Comparison of ENCODE assay signal across 9 mouse cellular contexts in genomic region chr2:32607262-32607947, GRCm38 (mm10). TPM values are rescaled to one million over a fixed set of nuclear protein-coding genes. Genes with fewer than 3 reads are reported as not detected.
DNase-seq lines count a peak whose midpoint lies in the region; ATAC-seq lines count a peak whose summit lies in the region.
"Had no signal": no experiment of that assay in that cellular context is flagged by ENCODE, and none has a peak within 500 bp of the region (broad histone marks: within the 10 kb centered on the region; RNA-seq: fewer than 3 reads in every experiment).

No protein-coding gene starts in this region.

- 0 out of 2 replicates have a peak, but pooled peaks cover 2% of the 10 kb centered on the region for H3K9me3 ChIP-seq in erythroblast, embryonic 14.5 days (ENCODE audit: control insufficient read depth, low read length)
- no peaks in the 10 kb centered on the region for H3K9me3 ChIP-seq in hindbrain, embryonic 10.5 days
- H3K9me3 ChIP-seq in liver, embryonic 15.5 days (replicated peaks), result no peaks in the 10 kb centered on the region

- H3K27ac ChIP-seq in hindbrain, embryonic 10.5 days, result peak overlapping the region; percentile 90
- H3K27ac ChIP-seq in liver, embryonic 15.5 days (replicated peaks), result peak overlapping the region; percentile 85

- H3K27me3 ChIP-seq in erythroblast, embryonic 14.5 days (ENCODE audit: control insufficient read depth), result no peaks in the 10 kb centered on the region
- H3K27me3 ChIP-seq in hindbrain, embryonic 10.5 days (ENCODE audit: insufficient read depth, poor library complexity, severe bottlenecking), result peaks cover 11% of the 10 kb centered on the region; the same call in 1 of the 2 replicates
- H3K27me3 ChIP-seq in liver, embryonic 15.5 days, result no peaks in the 10 kb centered on the region

- ATAC-seq in liver, embryonic 15.5 days (ENCODE audit: insufficient read depth), result peak; percentile 14

- H3K4me1 ChIP-seq in erythroblast, embryonic 14.5 days (ENCODE audit: control insufficient read depth), result peaks cover 69% of the 10 kb centered on the region
- H3K4me1 ChIP-seq in hindbrain, embryonic 10.5 days (replicated peaks), result peaks cover 56% of the 10 kb centered on the region
- peaks cover 81% of the 10 kb centered on the region for H3K4me1 ChIP-seq in liver, embryonic 15.5 days (replicated peaks)

- H3K9ac ChIP-seq in liver, embryonic 15.5 days, result peak overlapping the region; percentile 59

- 6% methylated on average over 34 of the region's 34 CpGs for WGBS in hindbrain, embryonic 10.5 days
- under 1% methylated on average over 33 of the region's 34 CpGs for WGBS in liver, embryonic 15.5 days (ENCODE audit: insufficient replicate concordance)

- peak overlapping the region; percentile 70 for H3K4me3 ChIP-seq in erythroblast, embryonic 14.5 days (replicated peaks)
- peak overlapping the region; percentile 81 for H3K4me3 ChIP-seq in hindbrain, embryonic 10.5 days
- peak overlapping the region; percentile 68 for H3K4me3 ChIP-seq in liver, embryonic 15.5 days (replicated peaks)

- peaks cover 5% of the 10 kb centered on the region for H3K36me3 ChIP-seq in erythroblast, embryonic 14.5 days (ENCODE audit: control insufficient read depth)
- peaks cover 4% of the 10 kb centered on the region for H3K36me3 ChIP-seq in hindbrain, embryonic 10.5 days
- peaks cover 4% of the 10 kb centered on the region for H3K36me3 ChIP-seq in liver, embryonic 15.5 days (replicated peaks)

- DNase-seq in right cerebral cortex, adult 18-20 months, result peak; percentile 63
- no peak for DNase-seq in right cerebral cortex, postnatal 4 days
- DNase-seq in adrenal gland, postnatal 36 days, result peak; percentile 34 to 60
- DNase-seq in hindbrain, embryonic 10.5 days (ENCODE audit: low spot score), result peak; percentile 67
- DNase-seq in naive thymus-derived CD4-positive, alpha-beta T cell, adult 2 months (ENCODE audit: low read depth), result peak; percentile 56
- no peak for DNase-seq in frontal cortex, postnatal 10 days (ENCODE audit: low spot score in 2 of 2)

- H3K4me2 ChIP-seq in liver, embryonic 15.5 days, result peak overlapping the region; percentile 92

RNA-seq across cellular contexts. Expression of gene St6galnac6, which starts 7.9 kb away (rescaled TPM):
- total RNA-seq in adrenal gland, postnatal 36 days (2021), result 10 to 100 TPM; 38.3 to 58.1 TPM
- polyA plus RNA-seq in erythroblast, embryonic 14.5 days (2012), result 0.52 and 0.89 TPM in 2 replicates
- polyA plus RNA-seq in hindbrain, embryonic 10.5 days (2016; fragmentation: Nextera tagmentation; extraction: Ambion mirVana), result 12.7 and 14.1 TPM in 2 replicates
- polyA plus RNA-seq in liver, embryonic 15.5 days (2015; fragmentation: Nextera tagmentation; extraction: Ambion mirVana), result 11.6 and 11.7 TPM in 2 replicates

RNA-seq across cellular contexts. Expression of gene Ak1, which starts 14.2 kb away (rescaled TPM):
- 10 to 100 TPM; 49.4 to 50.0 TPM for total RNA-seq in adrenal gland, postnatal 36 days (2021)
- 0.08 TPM in 1 of 2 replicates, not detected in the other for polyA plus RNA-seq in erythroblast, embryonic 14.5 days (2012)
- polyA plus RNA-seq in hindbrain, embryonic 10.5 days (2016; fragmentation: Nextera tagmentation; extraction: Ambion mirVana), result 26.9 and 37.6 TPM in 2 replicates
- 4.7 and 6.6 TPM in 2 replicates for polyA plus RNA-seq in liver, embryonic 15.5 days (2015; fragmentation: Nextera tagmentation; extraction: Ambion mirVana)

RNA-seq across cellular contexts. Expression of gene St6galnac4, which starts 20.5 kb away (rescaled TPM):
- 10 to 100 TPM in 1 of 2 experiments, 1 to 10 TPM in 1; 7.9 to 11.0 TPM for total RNA-seq in adrenal gland, postnatal 36 days (2021)
- 0.21 and 0.30 TPM in 2 replicates for polyA plus RNA-seq in erythroblast, embryonic 14.5 days (2012)
- 19.8 and 21.0 TPM in 2 replicates for polyA plus RNA-seq in hindbrain, embryonic 10.5 days (2016; fragmentation: Nextera tagmentation; extraction: Ambion mirVana)
- polyA plus RNA-seq in liver, embryonic 15.5 days (2015; fragmentation: Nextera tagmentation; extraction: Ambion mirVana), result 7.9 and 8.5 TPM in 2 replicates

RNA-seq across cellular contexts. Expression of gene 9430097D07Rik, which starts 31.9 kb away (rescaled TPM):
- total RNA-seq in adrenal gland, postnatal 36 days (2021), result not detected
- not detected in 2 replicates for polyA plus RNA-seq in erythroblast, embryonic 14.5 days (2012)
- 0.11 and 0.39 TPM in 2 replicates for polyA plus RNA-seq in hindbrain, embryonic 10.5 days (2016; fragmentation: Nextera tagmentation; extraction: Ambion mirVana)
- polyA plus RNA-seq in liver, embryonic 15.5 days (2015; fragmentation: Nextera tagmentation; extraction: Ambion mirVana), result not detected in 2 replicates
- total RNA-seq: gastrocnemius, postnatal 4 days had no signal

RNA-seq across cellular contexts. Expression of gene Pip5kl1, which starts 32.8 kb away (rescaled TPM):
- not detected for total RNA-seq in adrenal gland, postnatal 36 days (2021)
- polyA plus RNA-seq in erythroblast, embryonic 14.5 days (2012), result not detected in 2 replicates
- 1.6 and 2.5 TPM in 2 replicates for polyA plus RNA-seq in hindbrain, embryonic 10.5 days (2016; fragmentation: Nextera tagmentation; extraction: Ambion mirVana)
- 0.22 TPM in 1 of 2 replicates, not detected in the other for polyA plus RNA-seq in liver, embryonic 15.5 days (2015; fragmentation: Nextera tagmentation; extraction: Ambion mirVana)
- total RNA-seq: gastrocnemius, postnatal 4 days had no signal

Comparison
In these comparisons a context has a peak if more than half of its experiments do, and no peak if none do; other contexts are left out.
1. DNase-seq: peak in right cerebral cortex, adult 18-20 months (single experiment), adrenal gland, postnatal 36 days (2 of 2), hindbrain, embryonic 10.5 days (single experiment) and naive thymus-derived CD4-positive, alpha-beta T cell, adult 2 months (single experiment); none in right cerebral cortex, postnatal 4 days (single experiment) and frontal cortex, postnatal 10 days (0 of 2).
2. Peak in every context shown above with its lines, with median percentiles within 50 percentile points of each other: H3K4me3 ChIP-seq.